Mouse (Mus musculus) limb, embryonic 13.5 days (tissue): ENCODE measurements around the gene Gm6121. TPM values are rescaled to one million over a fixed set of nuclear protein-coding genes. Genes with fewer than 3 reads are reported as not detected.
"Not testable (repeated sequence)": the region's sequence is repeated elsewhere in the genome, so short reads cannot be mapped to it uniquely, and the experiment has no call there.

Source experiments
- ATAC-seq: fragments of 200-750 bp; cut with Nextera tagmentation; 2 replicates; pipeline ENCODE4 v1.8.0; 2017; ENCODE audit warnings: low read depth, moderate number of reproducible peaks, moderate TSS enrichment; ENCODE audit not compliant: low FRiP score
- H3K27ac ChIP-seq: fragments of 300-500 bp; sonication (generic); 2 replicates; pipeline ENCODE4 v1.5.1; 2015; ENCODE audit warnings: inconsistent platforms, mild to moderate bottlenecking, moderate library complexity
- H3K27me3 ChIP-seq: fragments of 300-500 bp; sonication (generic); 2 replicates; pipeline ENCODE4 v1.6.1; 2015; ENCODE audit warnings: mild to moderate bottlenecking, inconsistent platforms
- H3K36me3 ChIP-seq: fragments of 300-500 bp; sonication (generic); 2 replicates; pipeline ENCODE4 v1.6.1; 2015; ENCODE audit warnings: inconsistent platforms, mild to moderate bottlenecking, moderate library complexity
- H3K4me1 ChIP-seq: fragments of 300-500 bp; sonication (generic); 2 replicates; pipeline ENCODE4 v1.6.1; 2015; ENCODE audit warnings: inconsistent platforms
- H3K4me2 ChIP-seq: fragments of 300-500 bp; sonication (generic); replicated peaks from 2 replicates; pipeline ENCODE4 v1.6.1; 2015; ENCODE audit warnings: inconsistent platforms, mild to moderate bottlenecking, moderate library complexity
- H3K4me3 ChIP-seq: fragments of 300-500 bp; sonication (generic); 2 replicates; pipeline ENCODE4 v1.5.1; 2015; ENCODE audit warnings: moderate library complexity, mild to moderate bottlenecking, inconsistent platforms
- H3K9ac ChIP-seq: fragments of 300-500 bp; sonication (generic); 2 replicates; pipeline ENCODE4 v1.6.1; 2015; ENCODE audit warnings: mild to moderate bottlenecking, inconsistent platforms
- H3K9me3 ChIP-seq: fragments of 300-500 bp; sonication (generic); 2 replicates; pipeline ENCODE4 v1.6.1; 2016; ENCODE audit warnings: inconsistent platforms
- WGBS: fragments of 180-500 bp; shearing (Covaris S2); methylation state at CpG from one replicate; pipeline ENCODE4 v1.1.7; 2015; 5-methylcytosine and 5-hydroxymethylcytosine counted together
- polyA plus RNA-seq: library from polyadenylated mRNA; unstranded; fragments of >200 nt; fragmentation: Nextera tagmentation; extraction: Ambion mirVana; gene quantifications from 2 replicates; pipeline ENCODE4 v1.2.1, GENCODE M21; 2015

Gene Gm6121
- polyA plus RNA-seq, result not detected in 2 replicates

- ATAC-seq, H3K4me3 ChIP-seq, H3K9ac ChIP-seq, H3K27ac ChIP-seq, H3K4me2 ChIP-seq, H3K9me3 ChIP-seq, H3K36me3 ChIP-seq, H3K27me3 ChIP-seq, H3K4me1 ChIP-seq: not testable (repeated sequence)
- whole genome bisulfite sequencing, result no CpG with 5 or more reads among the region's 5 CpGs
Measured at GRCm38 (mm10) chrX:26935597-26935996, at the start of gene Gm6121. Gene Gm6121 (minus strand): TSS chrX:26935697.

Other genes with a start within 250 kb of the Gm6121 start
- gene Gm14525, start 233.1 kb downstream of the Gm6121 start, polyA plus RNA-seq, result not detected in 2 replicates